Mouse (Mus musculus): ENCODE data around the gene Slc22a22. TPM values are rescaled to one million over a fixed set of nuclear protein-coding genes. Genes with fewer than 3 reads are reported as not detected.

Gene Slc22a22
- total and polyA plus RNA-seq, 3 experiments: not detected

DNA sequence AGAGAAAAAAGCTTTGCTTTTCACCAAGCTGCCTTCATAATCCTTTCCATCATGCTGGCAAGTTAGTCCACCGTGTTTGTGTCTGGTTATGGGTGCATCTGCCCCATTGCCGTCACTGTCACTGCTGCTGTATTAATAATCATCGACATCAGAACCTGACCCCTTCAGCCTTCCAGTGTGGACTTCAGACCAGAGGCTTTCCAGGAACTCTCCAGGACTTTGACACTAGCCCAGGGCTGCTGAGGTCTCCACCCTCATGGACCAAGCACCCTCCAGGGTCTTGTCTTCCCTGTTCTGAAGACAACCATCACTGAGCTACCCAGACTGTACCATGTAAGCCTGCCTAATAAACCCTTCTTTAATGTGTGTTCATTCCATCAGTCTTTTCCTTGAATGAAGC is 26.2 kb upstream of the Slc22a22 start:
- no peaks in the 10 kb centered on the region for H3K27me3 ChIP-seq (ENCODE audit: control insufficient read depth in 1 of 2, insufficient read depth in 2 of 2, low read length in 2 of 2)
- no peaks in the 10 kb centered on the region for H3K4me1 ChIP-seq (ENCODE audit: control insufficient read depth in 1 of 2, insufficient read depth in 2 of 2, low read length in 2 of 2)
- no peak for DNase-seq (ENCODE audit: low read depth, low spot score)
- H3K4me3 ChIP-seq (ENCODE audit: control insufficient read depth in 1 of 2, insufficient read depth in 1 of 2, low read depth in 2 of 2, low read length in 2 of 2): no peak overlapping the region
- H3K79me2 ChIP-seq (ENCODE audit: control insufficient read depth, insufficient read depth, low read length, poor library complexity): no peaks in the 10 kb centered on the region
- no peak overlapping the region for H3K9ac ChIP-seq (ENCODE audit: control insufficient read depth, low read depth, low read length, poor library complexity, severe bottlenecking)
- no peak overlapping the region for H3K27ac ChIP-seq (ENCODE audit: control insufficient read depth, low read depth, low read length)
- H3K36me3 ChIP-seq (ENCODE audit: control insufficient read depth in 1 of 2, insufficient read depth in 2 of 2, low read length in 2 of 2): no peaks in the 10 kb centered on the region
- TF ChIP-seq JUND (IDR thresholded peaks at IDR 0.05; ENCODE audit: low read depth, low read length) (no peak), MEF2A (IDR thresholded peaks at IDR 0.05; ENCODE audit: extremely low read depth, insufficient replicate concordance, low read depth, low read length, poor library complexity, severe bottlenecking) (no peak), ZMIZ1 (IDR thresholded peaks at IDR 0.05; ENCODE audit: low read depth, low read length) (no peak), BHLHE40 (IDR thresholded peaks at IDR 0.05; ENCODE audit: borderline replicate concordance, low read depth, low read length) (no peak)
- H3K9me3 ChIP-seq (replicated peaks; ENCODE audit: insufficient read depth, low read length): no peaks in the 10 kb centered on the region

DNA sequence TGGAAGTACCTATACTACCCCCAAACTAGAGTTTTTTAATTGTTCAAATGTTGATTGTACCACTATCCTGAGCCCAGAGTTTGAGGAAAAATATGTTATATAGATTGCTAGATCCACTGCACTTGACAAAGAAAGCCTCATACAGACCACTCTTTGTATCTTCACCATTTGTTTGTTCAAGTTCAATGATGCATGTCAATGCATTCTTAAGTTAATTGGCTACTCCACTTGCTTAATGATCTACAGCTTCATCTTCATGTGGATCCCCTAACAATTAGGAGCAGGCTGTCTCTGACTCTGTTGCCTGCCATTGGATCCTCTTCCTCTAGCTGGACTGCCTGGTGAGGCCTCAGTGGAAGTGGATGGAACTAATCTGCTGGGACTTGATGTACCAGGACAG is 24.1 kb upstream of the Slc22a22 start:
- H3K4me1 ChIP-seq (ENCODE audit: control insufficient read depth in 1 of 2, insufficient read depth in 2 of 2, low read length in 2 of 2): no peaks in the 10 kb centered on the region
- no peak for DNase-seq (ENCODE audit: low read depth, low spot score)
- TF ChIP-seq TBP (IDR thresholded peaks at IDR 0.05; ENCODE audit: low read depth, low read length) (no peak), TAL1 (IDR thresholded peaks at IDR 0.05; ENCODE audit: low read length) (no peak), UBTF (IDR thresholded peaks at IDR 0.05; ENCODE audit: borderline replicate concordance, insufficient read depth, low read depth, low read length) (no peak), MXI1 (IDR thresholded peaks at IDR 0.05; ENCODE audit: low read depth, low read length) (no peak), SIN3A (IDR thresholded peaks at IDR 0.05; ENCODE audit: low read length) (no peak), BHLHE40 (IDR thresholded peaks at IDR 0.05; ENCODE audit: borderline replicate concordance, low read depth, low read length) (no peak), ETS1 (IDR thresholded peaks at IDR 0.05; ENCODE audit: low read depth, low read length) (no peak), USF2 (IDR thresholded peaks at IDR 0.05; ENCODE audit: borderline replicate concordance in 1 of 2, insufficient read depth in 1 of 2, low read depth in 1 of 2, low read length in 2 of 2) (no peak), EP300 (IDR thresholded peaks at IDR 0.05; ENCODE audit: low read depth in 1 of 2, low read length in 2 of 2) (no peak), MYB (IDR thresholded peaks at IDR 0.05; ENCODE audit: low read depth, low read length) (no peak), RAD21 (IDR thresholded peaks at IDR 0.05; ENCODE audit: low read depth, low read length) (no peak), SMC3 (IDR thresholded peaks at IDR 0.05; ENCODE audit: low read depth, low read length) (no peak), POLR2A (IDR thresholded peaks at IDR 0.05; ENCODE audit: control insufficient read depth in 1 of 2, insufficient read depth in 1 of 2, low read depth in 1 of 2, low read length in 2 of 2, poor library complexity in 1 of 2) (no peak), NRF1 (IDR thresholded peaks at IDR 0.05; ENCODE audit: insufficient read depth, low read depth, low read length, poor library complexity, severe bottlenecking) (no peak), POLR2AphosphoS2 (IDR thresholded peaks at IDR 0.05; ENCODE audit: low read length) (no peak), ZMIZ1 (IDR thresholded peaks at IDR 0.05; ENCODE audit: low read depth, low read length) (no peak), MEF2A (IDR thresholded peaks at IDR 0.05; ENCODE audit: extremely low read depth, insufficient replicate concordance, low read depth, low read length, poor library complexity, severe bottlenecking) (no peak)

More for the DNA sequence above, 24.1 kb upstream of the Slc22a22 start:
- Histone ChIP-seq H3K4me3 (ENCODE audit: control insufficient read depth in 1 of 2, insufficient read depth in 1 of 2, low read depth in 2 of 2, low read length in 2 of 2) (no peak overlapping the region), H3K36me3 (ENCODE audit: control insufficient read depth in 1 of 2, insufficient read depth in 2 of 2, low read length in 2 of 2) (no peaks in the 10 kb centered on the region), H3K79me2 (ENCODE audit: control insufficient read depth, insufficient read depth, low read length, poor library complexity) (no peaks in the 10 kb centered on the region), H3K9me3 (replicated peaks; ENCODE audit: insufficient read depth, low read length) (no peaks in the 10 kb centered on the region), H3K9ac (ENCODE audit: control insufficient read depth, low read depth, low read length, poor library complexity, severe bottlenecking) (no peak overlapping the region), H3K27me3 (ENCODE audit: control insufficient read depth in 1 of 2, insufficient read depth in 2 of 2, low read length in 2 of 2) (no peaks in the 10 kb centered on the region), H3K27ac (ENCODE audit: control insufficient read depth, low read depth, low read length) (no peak overlapping the region)
